Mouse (Mus musculus): ENCODE measurements around the gene Mical2. TPM values are rescaled to one million over a fixed set of nuclear protein-coding genes. Genes with fewer than 3 reads are reported as not detected.

Gene Mical2
- total and polyA plus RNA-seq, 2 experiments from 2014 or later, result 18.3 to 28.6 TPM

DNA sequence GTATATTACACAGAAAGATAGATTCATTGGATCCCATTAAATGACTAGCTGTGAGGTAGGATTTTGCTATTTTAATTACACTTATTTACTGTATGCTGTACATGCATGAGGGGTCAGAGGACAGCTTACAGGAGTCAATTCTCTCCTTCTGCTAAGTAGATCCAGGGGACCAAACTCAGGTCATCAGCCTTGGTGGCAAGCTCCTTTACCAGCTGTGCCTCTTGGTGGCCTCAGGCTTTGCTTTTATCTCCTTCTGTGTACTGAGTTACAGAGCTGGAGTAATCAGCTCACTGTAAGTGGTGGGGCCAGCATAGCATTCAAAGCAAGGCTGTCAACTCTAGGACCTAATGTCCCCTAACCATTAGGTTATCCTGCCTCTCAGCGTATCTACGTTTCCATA, 229.3 kb downstream of the Mical2 start:
- Histone ChIP-seq H3K27me3 (ENCODE audit: insufficient read depth, low read length) (no peaks in the 10 kb centered on the region), H3K9me3 (ENCODE audit: low read length) (no peaks in the 10 kb centered on the region), H3K36me3 (ENCODE audit: insufficient read depth) (no peaks in the 10 kb centered on the region), H3K4me3 (ENCODE audit: low read depth, low read length) (no peak overlapping the region), H3K4me2 (ENCODE audit: low read depth) (no peak overlapping the region), H3K27ac (ENCODE audit: low read depth, low read length) (no peak overlapping the region), H3K4me1 (ENCODE audit: insufficient read depth) (no peaks in the 10 kb centered on the region), H3K9ac (no peak overlapping the region)
- no peak for TF ChIP-seq CTCF (IDR thresholded peaks at IDR 0.05; ENCODE audit: low read depth)
- no peak for ATAC-seq
- no peak for DNase-seq
- WGBS, result 90% methylated on average over 2 of the region's 2 CpGs

DNA sequence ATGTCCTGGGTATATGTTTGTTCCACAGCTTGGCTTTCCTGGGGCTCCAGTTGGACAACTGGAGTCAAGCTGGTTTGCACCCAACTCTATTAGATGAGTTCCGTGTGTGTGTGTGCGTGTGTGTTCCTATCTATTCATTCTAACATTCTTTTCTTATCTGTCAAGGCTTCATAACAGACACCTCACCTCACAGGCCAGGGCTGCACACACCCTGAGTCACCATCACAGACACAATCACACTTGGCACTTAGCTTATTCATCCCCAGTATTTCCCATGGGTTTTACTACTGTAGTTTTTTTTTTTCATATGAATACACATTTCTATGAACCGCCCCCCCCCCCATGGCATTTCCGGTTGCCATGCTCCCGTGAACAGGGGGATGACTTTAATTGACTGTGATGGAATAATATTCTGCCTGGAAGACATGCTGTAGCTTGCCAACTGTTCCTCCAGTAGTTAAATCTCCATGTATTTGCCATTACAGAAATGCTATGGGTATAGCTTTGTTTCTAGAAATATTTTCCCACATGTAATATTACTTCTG, 230.0 kb downstream of the Mical2 start:
- ATAC-seq, result no peak
- 85% methylated on average over 5 of the region's 5 CpGs for WGBS
- no peak overlapping the region for H3K4me3 ChIP-seq (ENCODE audit: low read depth, low read length)
- H3K36me3 ChIP-seq (ENCODE audit: insufficient read depth), result no peaks in the 10 kb centered on the region
- no peaks in the 10 kb centered on the region for H3K4me1 ChIP-seq (ENCODE audit: insufficient read depth)
- H3K9ac ChIP-seq, result no peak overlapping the region
- no peaks in the 10 kb centered on the region for H3K27me3 ChIP-seq (ENCODE audit: insufficient read depth, low read length)
- TF ChIP-seq CTCF (IDR thresholded peaks at IDR 0.05; ENCODE audit: low read depth), result no peak
- H3K4me2 ChIP-seq (ENCODE audit: low read depth), result no peak overlapping the region
- no peaks in the 10 kb centered on the region for H3K9me3 ChIP-seq (ENCODE audit: low read length)
- no peak overlapping the region for H3K27ac ChIP-seq (ENCODE audit: low read depth, low read length)
- DNase-seq, result no peak

DNA sequence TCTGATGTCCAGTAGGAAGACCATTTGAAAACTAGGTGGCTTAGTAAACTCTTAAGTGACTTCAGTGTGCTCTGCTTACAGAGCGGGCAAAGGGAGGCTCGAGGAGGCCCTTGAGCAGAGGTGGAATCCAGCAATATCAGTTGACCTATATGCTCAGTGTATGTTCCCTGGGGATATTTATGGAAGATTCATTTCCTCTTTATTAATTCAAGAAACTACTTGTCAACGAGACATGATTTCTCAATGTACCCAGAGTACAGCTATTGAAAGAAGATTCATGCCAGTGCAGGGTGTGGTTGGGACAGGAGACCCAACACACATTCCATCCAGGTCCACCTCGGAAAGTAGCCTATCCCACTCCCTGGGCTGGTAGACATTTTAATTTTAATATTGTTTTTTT, 231.7 kb downstream of the Mical2 start:
- 97% methylated on average over 4 of the region's 4 CpGs for WGBS
- Histone ChIP-seq H3K9me3 (ENCODE audit: low read length) (no peaks in the 10 kb centered on the region), H3K27me3 (ENCODE audit: insufficient read depth, low read length) (no peaks in the 10 kb centered on the region), H3K4me3 (ENCODE audit: low read depth, low read length) (no peak overlapping the region), H3K27ac (ENCODE audit: low read depth, low read length) (no peak overlapping the region), H3K4me2 (ENCODE audit: low read depth) (no peak overlapping the region), H3K4me1 (ENCODE audit: insufficient read depth) (no peaks in the 10 kb centered on the region), H3K36me3 (ENCODE audit: insufficient read depth) (no peaks in the 10 kb centered on the region), H3K9ac (no peak overlapping the region)
- no peak for DNase-seq
- ATAC-seq, result no peak
- no peak for TF ChIP-seq CTCF (IDR thresholded peaks at IDR 0.05; ENCODE audit: low read depth)

DNA sequence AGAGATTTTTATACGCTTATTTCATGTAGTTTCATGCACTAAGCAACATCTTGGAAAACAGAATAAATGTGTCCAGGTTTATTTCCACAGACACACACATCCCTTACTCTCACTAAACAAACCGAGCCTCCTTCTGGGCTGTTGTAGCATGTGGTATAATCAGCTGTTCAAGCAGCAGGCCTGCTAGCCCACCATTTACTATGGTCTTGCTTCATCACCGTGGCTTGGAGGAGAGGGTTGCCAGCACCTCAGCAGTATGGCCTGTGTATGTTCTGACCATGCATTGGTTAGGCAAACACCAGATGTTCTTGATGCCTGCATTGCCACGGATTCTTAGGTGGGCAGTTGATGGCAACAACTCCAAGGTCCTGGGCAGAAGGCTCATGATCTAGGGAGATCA, 232.3 kb downstream of the Mical2 start:
- DNase-seq (peak; percentile 29), ATAC-seq (no peak)
- WGBS, result 73% methylated on average over 4 of the region's 4 CpGs
- Histone ChIP-seq H3K4me2 (ENCODE audit: low read depth) (no peak overlapping the region), H3K4me1 (ENCODE audit: insufficient read depth) (no peaks in the 10 kb centered on the region), H3K27ac (ENCODE audit: low read depth, low read length) (no peak overlapping the region), H3K36me3 (ENCODE audit: insufficient read depth) (no peaks in the 10 kb centered on the region), H3K4me3 (ENCODE audit: low read depth, low read length) (no peak overlapping the region), H3K27me3 (ENCODE audit: insufficient read depth, low read length) (no peaks in the 10 kb centered on the region), H3K9ac (no peak overlapping the region), H3K9me3 (ENCODE audit: low read length) (no peaks in the 10 kb centered on the region)
- TF ChIP-seq CTCF (IDR thresholded peaks at IDR 0.05; ENCODE audit: low read depth), result no peak

DNA sequence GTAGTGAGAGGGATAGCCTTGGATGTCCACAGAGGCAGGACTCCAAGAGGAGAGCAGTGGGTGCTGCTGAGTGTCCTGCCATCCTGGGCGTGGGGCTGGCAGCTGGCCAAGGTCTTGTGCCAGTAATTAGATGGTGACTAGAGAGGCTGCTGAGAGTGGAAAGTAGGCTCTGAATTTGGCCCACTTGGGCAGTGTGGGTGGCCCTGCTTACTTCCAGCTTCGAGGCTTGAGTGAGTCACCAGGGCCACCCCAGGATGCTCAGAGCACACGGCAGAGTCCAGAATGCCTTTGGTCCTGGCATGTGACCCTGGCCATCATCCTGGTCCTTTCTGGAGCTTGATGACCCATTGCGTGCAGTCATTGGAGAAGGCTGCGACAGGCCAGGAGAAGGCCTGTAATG, 232.8 kb downstream of the Mical2 start:
- Histone ChIP-seq H3K9ac (no peak overlapping the region), H3K4me2 (ENCODE audit: low read depth) (no peak overlapping the region), H3K27ac (ENCODE audit: low read depth, low read length) (no peak overlapping the region), H3K36me3 (ENCODE audit: insufficient read depth) (no peaks in the 10 kb centered on the region), H3K27me3 (ENCODE audit: insufficient read depth, low read length) (no peaks in the 10 kb centered on the region), H3K4me3 (ENCODE audit: low read depth, low read length) (no peak overlapping the region), H3K9me3 (ENCODE audit: low read length) (no peaks in the 10 kb centered on the region), H3K4me1 (ENCODE audit: insufficient read depth) (no peaks in the 10 kb centered on the region)
- TF ChIP-seq CTCF (IDR thresholded peaks at IDR 0.05; ENCODE audit: low read depth), result no peak
- no peak for DNase-seq
- ATAC-seq, result no peak
- WGBS, result 56% methylated on average over 5 of the region's 5 CpGs

Other genes with a start within 250 kb of the Mical2 start
- 102 and 121 TPM in 2 replicates for gene Usp47, start 202.4 kb upstream of the Mical2 start, total RNA-seq (2014; rRNA removed)
- gene Usp47, start 202.4 kb upstream of the Mical2 start, polyA plus RNA-seq (2015; fragmentation: Nextera tagmentation; extraction: Ambion mirVana), result 44.0 and 52.0 TPM in 2 replicates
- gene Dkk3, start 66.8 kb upstream of the Mical2 start, total RNA-seq (2014; rRNA removed), result 50.8 and 53.8 TPM in 2 replicates
- 48.1 and 49.9 TPM in 2 replicates for gene Dkk3, start 66.8 kb upstream of the Mical2 start, polyA plus RNA-seq (2015; fragmentation: Nextera tagmentation; extraction: Ambion mirVana)
- 13.9 and 17.6 TPM in 2 replicates for gene Parva, start 201.6 kb downstream of the Mical2 start, total RNA-seq (2014; rRNA removed)
- 12.0 and 19.1 TPM in 2 replicates for gene Parva, start 201.6 kb downstream of the Mical2 start, polyA plus RNA-seq (2015; fragmentation: Nextera tagmentation; extraction: Ambion mirVana)